Mouse (Mus musculus) lung, adult 2 months (tissue): ENCODE data around the gene 1700012P22Rik.

ENCODE experiments used
- CTCF ChIP-seq: fragments of 200-500 bp; IDR thresholded peaks from 2 replicates; pipeline ENCODE4 v1.5.1; 2011; ENCODE audit warnings: mild to moderate bottlenecking, low read length, control low read depth; ENCODE audit not compliant: insufficient read depth
- POLR2A ChIP-seq: fragments of 200-500 bp; IDR thresholded peaks from 2 replicates; pipeline ENCODE4 v1.6.1; 2011; ENCODE audit warnings: low read depth, mild to moderate bottlenecking, control low read depth, low read length, borderline replicate concordance; ENCODE audit errors: extremely low read depth

DNA sequence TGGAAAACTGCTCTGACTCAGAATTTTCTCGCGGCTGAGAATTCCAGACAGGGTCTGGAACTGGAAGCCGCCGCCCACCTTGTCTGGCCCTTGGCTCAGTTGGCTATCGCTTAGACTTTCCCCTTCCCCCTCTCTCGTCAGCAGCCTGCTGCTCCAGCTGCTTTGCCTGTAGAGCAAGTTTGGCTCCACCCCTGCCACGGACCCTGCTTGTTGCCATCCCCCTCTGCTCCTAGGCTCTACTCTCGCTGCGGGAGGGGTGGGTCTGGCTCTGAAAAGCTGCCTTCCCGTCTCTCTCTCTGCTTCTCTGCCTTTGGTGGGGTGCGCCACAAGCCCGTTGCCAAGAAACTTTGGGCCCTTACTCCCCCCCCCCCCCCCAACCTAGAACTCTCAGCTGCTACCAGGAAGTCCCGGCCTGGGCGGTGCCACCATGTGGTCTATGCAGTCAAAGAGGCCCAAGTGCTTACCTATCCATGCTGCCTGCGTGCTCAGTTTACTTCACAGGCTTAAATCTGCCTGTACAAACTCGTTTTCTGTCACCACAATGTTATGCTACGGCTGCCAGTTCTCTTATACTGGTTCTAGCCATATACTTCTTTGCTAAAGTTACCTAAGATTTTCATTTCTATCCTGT, 34.0 kb downstream of the 1700012P22Rik start:
- TF ChIP-seq POLR2A (no peak), CTCF (no peak)
